Mouse (Mus musculus) embryonic facial prominence, embryonic 15.5 days (tissue): ENCODE results near the gene Ptprr. TPM values are rescaled to one million over a fixed set of nuclear protein-coding genes. Genes with fewer than 3 reads are reported as not detected.
A peak's percentile ranks its signal among the peaks of the same experiment; 100 is the strongest.

Experiments used
- ATAC-seq: fragments of 200-750 bp; cut with Nextera tagmentation; 2 replicates; pipeline ENCODE4 v1.8.0; 2017; ENCODE audit warnings: low read depth, moderate TSS enrichment; ENCODE audit not compliant: insufficient number of reproducible peaks, low FRiP score, low TSS enrichment
- H3K27ac ChIP-seq: fragments of 300-500 bp; sonication (generic); replicated peaks from 2 replicates; pipeline ENCODE4 v1.5.1; 2015; ENCODE audit warnings: mild to moderate bottlenecking, inconsistent platforms
- H3K27me3 ChIP-seq: fragments of 300-500 bp; sonication (generic); 2 replicates; pipeline ENCODE4 v1.6.1; 2015; ENCODE audit warnings: inconsistent platforms
- H3K36me3 ChIP-seq: fragments of 300-500 bp; sonication (generic); 2 replicates; pipeline ENCODE4 v1.6.1; 2015; ENCODE audit warnings: mild to moderate bottlenecking, inconsistent platforms
- H3K4me1 ChIP-seq: fragments of 300-500 bp; sonication (generic); 2 replicates; pipeline ENCODE4 v1.6.1; 2015; ENCODE audit warnings: inconsistent platforms
- H3K4me2 ChIP-seq: fragments of 300-500 bp; sonication (generic); replicated peaks from 2 replicates; pipeline ENCODE4 v1.6.1; 2015; ENCODE audit warnings: mild to moderate bottlenecking, inconsistent platforms
- H3K4me3 ChIP-seq: fragments of 300-500 bp; sonication (generic); replicated peaks from 2 replicates; pipeline ENCODE4 v1.5.1; 2015; ENCODE audit warnings: mild to moderate bottlenecking, inconsistent platforms
- H3K9ac ChIP-seq: fragments of 300-500 bp; sonication (generic); 2 replicates; pipeline ENCODE4 v1.6.1; 2015; ENCODE audit warnings: inconsistent platforms
- H3K9me3 ChIP-seq: fragments of 300-500 bp; sonication (generic); replicated peaks from 2 replicates; pipeline ENCODE4 v1.6.1; 2016; ENCODE audit warnings: inconsistent platforms
- WGBS: fragments of 180-500 bp; shearing (Covaris S2); methylation state at CpG from one replicate; pipeline ENCODE4 v1.1.7; 2015; 5-methylcytosine and 5-hydroxymethylcytosine counted together
- polyA plus RNA-seq: library from polyadenylated mRNA; unstranded; fragments of >200 nt; fragmentation: Nextera tagmentation; extraction: Ambion mirVana; gene quantifications from 2 replicates; pipeline ENCODE4 v1.2.1, GENCODE M21; 2015

Gene Ptprr
- polyA plus RNA-seq, 1 experiment from 2014 or later: 3.4 TPM

GRCm38 (mm10) chr10:116235299-116235698 lies 217.3 kb downstream of the Ptprr start:
- Histone ChIP-seq H3K27me3 (no peaks in the 10 kb centered on the region), H3K4me1 (no peaks in the 10 kb centered on the region), H3K4me3 (no peak overlapping the region), H3K9ac (no peak overlapping the region), H3K9me3 (no peaks in the 10 kb centered on the region), H3K27ac (no peak overlapping the region), H3K36me3 (no peaks in the 10 kb centered on the region), H3K4me2 (no peak overlapping the region)
- ATAC-seq: no peak
- WGBS: 50% methylated on average over 5 of the region's 5 CpGs

DNA sequence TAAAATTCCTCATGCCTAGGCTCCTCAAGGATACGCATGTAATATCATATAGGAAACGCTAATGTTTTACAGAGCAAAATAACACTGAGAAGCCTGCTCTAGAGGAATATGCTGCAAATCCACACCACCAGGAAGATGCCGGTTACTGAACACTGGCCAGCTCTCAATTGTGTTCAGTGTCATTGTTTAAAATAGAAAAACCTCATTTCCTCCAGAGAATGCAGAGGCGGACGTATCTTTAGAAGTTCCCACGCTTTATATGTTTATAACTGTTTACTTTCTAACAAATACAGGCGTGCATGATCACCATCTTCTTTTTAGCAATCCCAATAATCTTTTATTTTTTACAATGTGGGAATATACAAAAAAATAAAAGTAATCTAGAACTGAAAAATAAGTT lies 224.2 kb downstream of the Ptprr start:
- WGBS: 52% methylated on average over 7 of the region's 7 CpGs
- Histone ChIP-seq H3K27me3 (no peaks in the 10 kb centered on the region), H3K27ac (no peak overlapping the region), H3K4me1 (no peaks in the 10 kb centered on the region), H3K36me3 (no peaks in the 10 kb centered on the region), H3K9me3 (no peaks in the 10 kb centered on the region), H3K9ac (no peak overlapping the region), H3K4me3 (no peak overlapping the region), H3K4me2 (no peak overlapping the region)
- ATAC-seq: no peak

- Histone ChIP-seq H3K9me3 (no peaks in the 10 kb centered on the region), H3K27me3 (no peaks in the 10 kb centered on the region), H3K4me3 (no peak overlapping the region), H3K36me3 (no peaks in the 10 kb centered on the region), H3K4me1 (no peaks in the 10 kb centered on the region), H3K27ac (no peak overlapping the region), H3K9ac (no peak overlapping the region), H3K4me2 (no peak overlapping the region)
- 43% methylated on average over 7 of the region's 7 CpGs for WGBS
- no peak for ATAC-seq
Observed at GRCm38 (mm10) chr10:116243373-116243772, 225.4 kb downstream of the Ptprr start.

DNA sequence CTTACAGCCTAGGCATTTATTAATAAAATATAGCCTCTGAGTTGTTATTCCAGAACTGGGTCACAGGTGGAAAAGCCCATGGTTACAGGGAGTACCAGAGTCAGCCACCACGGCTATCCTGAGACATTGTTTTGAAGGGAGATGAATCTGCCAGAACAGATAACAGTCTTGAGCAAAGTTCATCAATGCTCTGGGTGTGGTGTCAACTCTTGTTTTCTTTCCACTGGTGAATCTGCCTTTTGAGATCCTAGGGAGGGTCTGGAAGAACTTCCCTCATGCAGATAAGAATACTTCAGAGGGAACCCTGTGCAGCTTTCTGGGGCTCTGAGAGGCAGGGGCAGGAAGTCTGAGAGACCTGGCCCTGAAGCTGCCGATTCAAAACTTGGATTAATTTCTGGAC lies 227.6 kb downstream of the Ptprr start:
- H3K27ac ChIP-seq: no peak overlapping the region
- no peaks in the 10 kb centered on the region for H3K9me3 ChIP-seq
- no peak overlapping the region for H3K4me2 ChIP-seq
- H3K4me3 ChIP-seq: no peak overlapping the region
- H3K36me3 ChIP-seq: no peaks in the 10 kb centered on the region
- no peaks in the 10 kb centered on the region for H3K4me1 ChIP-seq
- ATAC-seq: no peak
- H3K9ac ChIP-seq: no peak overlapping the region
- no peaks in the 10 kb centered on the region for H3K27me3 ChIP-seq
- 70% methylated on average over 2 of the region's 2 CpGs for WGBS

DNA sequence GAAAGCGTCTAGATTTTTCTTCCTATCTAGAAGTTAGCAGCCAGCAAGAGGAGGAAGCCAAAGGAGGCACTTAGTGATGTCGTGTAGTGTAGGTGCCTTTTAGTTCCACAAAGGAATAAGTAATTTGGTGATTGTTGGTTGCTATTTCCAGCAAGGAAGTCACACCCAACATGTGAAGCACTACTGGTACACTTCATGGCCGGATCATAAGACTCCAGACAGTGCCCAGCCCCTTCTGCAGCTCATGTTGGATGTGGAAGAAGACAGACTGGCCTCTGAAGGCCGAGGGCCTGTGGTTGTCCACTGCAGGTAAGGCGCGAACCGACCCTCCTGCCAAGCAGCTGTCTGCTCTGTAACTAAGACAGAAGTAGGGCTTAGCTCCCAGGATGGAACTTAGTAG lies 234.7 kb downstream of the Ptprr start:
- ATAC-seq: no peak
- H3K4me3 ChIP-seq: no peak overlapping the region
- no peak overlapping the region for H3K27ac ChIP-seq
- H3K4me2 ChIP-seq: no peak overlapping the region
- no peaks in the 10 kb centered on the region for H3K4me1 ChIP-seq
- no peaks in the 10 kb centered on the region for H3K9me3 ChIP-seq
- no peak overlapping the region for H3K9ac ChIP-seq
- 84% methylated on average over 7 of the region's 7 CpGs for WGBS
- H3K27me3 ChIP-seq: no peaks in the 10 kb centered on the region
- H3K36me3 ChIP-seq: no peaks in the 10 kb centered on the region

DNA sequence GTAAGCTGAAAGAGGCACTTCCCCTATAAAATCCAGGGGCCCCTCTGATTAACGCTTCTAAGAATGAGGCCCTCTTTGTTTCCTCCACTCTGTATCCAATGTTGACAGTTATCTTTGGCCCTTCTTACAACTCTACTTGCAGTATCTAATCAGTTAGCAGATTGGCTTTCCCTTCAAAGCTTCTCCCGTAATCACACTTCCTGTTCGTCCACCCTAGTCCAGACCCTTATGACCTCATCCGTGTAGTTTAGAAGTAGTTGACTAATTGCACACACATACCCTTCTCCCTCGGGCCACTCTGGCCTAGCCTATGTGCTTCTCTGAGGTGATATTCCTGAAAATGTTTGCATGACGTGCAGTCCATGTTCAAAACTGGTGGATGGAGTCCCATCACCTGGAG lies 236.0 kb downstream of the Ptprr start:
- no peak overlapping the region for H3K27ac ChIP-seq
- no peak overlapping the region for H3K4me2 ChIP-seq
- no peak overlapping the region for H3K4me3 ChIP-seq
- no peaks in the 10 kb centered on the region for H3K9me3 ChIP-seq
- no peaks in the 10 kb centered on the region for H3K27me3 ChIP-seq
- WGBS: 61% methylated on average over 6 of the region's 6 CpGs
- no peaks in the 10 kb centered on the region for H3K36me3 ChIP-seq
- no peaks in the 10 kb centered on the region for H3K4me1 ChIP-seq
- no peak for ATAC-seq
- H3K9ac ChIP-seq: no peak overlapping the region

DNA sequence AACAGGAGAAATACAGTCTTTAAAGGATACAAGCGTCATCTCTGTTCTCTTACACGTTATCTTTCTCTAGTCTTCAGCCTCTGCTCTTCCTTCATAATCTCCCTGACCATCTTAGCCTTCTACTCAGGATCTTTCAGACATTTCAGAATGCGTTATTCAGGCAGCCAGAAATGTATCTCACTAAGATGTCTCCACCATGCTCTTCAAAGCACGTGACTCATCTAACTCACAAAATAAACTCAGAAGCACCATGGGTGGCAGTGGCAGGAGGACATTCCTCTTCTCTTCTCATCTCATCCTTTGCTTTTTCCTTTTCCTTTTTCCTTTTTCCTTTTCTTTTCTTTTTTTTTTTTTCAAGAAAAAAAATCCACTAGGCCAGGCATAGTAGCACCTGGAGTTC lies 241.3 kb downstream of the Ptprr start:
- Histone ChIP-seq H3K27me3 (no peaks in the 10 kb centered on the region), H3K27ac (no peak overlapping the region), H3K9ac (no peak overlapping the region), H3K4me2 (no peak overlapping the region), H3K4me3 (no peak overlapping the region), H3K4me1 (peaks cover 5% of the 10 kb centered on the region; the same call in 1 of the 2 replicates), H3K36me3 (no peaks in the 10 kb centered on the region), H3K9me3 (no peaks in the 10 kb centered on the region)
- no peak for ATAC-seq
- WGBS: 77% methylated on average over 4 of the region's 4 CpGs

DNA sequence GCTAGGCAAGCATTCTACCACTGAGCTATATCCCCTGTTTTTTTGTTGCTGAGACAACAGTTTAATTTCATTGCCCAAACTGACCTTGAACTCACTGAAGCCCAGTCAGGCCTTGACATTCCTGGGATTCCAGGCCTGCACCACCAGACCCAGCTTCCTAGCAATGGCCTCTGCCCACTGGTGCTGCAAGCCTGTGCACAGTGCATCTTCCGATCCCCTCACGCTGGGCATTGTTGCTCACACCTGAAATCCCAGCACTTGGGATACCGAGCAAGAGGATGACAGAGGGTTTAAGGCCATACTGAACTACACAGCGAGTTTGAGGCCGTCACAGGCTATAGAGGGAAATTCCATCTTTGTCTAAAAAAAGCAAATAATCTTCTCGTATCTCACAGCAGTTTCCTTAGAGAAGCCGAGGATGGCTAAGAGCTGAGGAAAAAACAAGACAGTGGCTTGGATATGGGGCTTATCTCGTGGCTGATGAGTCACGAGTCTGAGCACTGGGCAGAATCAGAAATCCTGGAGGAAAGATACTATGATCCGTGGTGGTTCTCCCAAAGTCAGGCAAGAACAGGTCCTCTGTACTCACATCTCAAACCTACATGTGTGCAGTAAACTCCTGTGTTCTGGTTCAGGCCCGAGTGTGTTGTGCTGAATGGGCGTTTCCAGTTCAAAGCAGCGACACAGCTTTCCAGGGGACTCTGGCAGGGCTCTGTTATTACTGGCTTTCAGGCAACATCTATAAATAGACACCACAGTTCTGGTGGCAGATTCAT lies 242.8 kb downstream of the Ptprr start:
- no peaks in the 10 kb centered on the region for H3K27me3 ChIP-seq
- 0 out of 2 replicates have a peak overlapping the region, but pooled peaks have one; percentile 22 for H3K27ac ChIP-seq

GRCm38 (mm10) chr10:116261559-116261958 lies 243.5 kb downstream of the Ptprr start:
- H3K36me3 ChIP-seq: no peaks in the 10 kb centered on the region
- no peak for ATAC-seq
- peak overlapping the region; percentile 51; the same call in 1 of the 2 replicates for H3K27ac ChIP-seq
- H3K4me3 ChIP-seq: no peak overlapping the region
- H3K9me3 ChIP-seq: no peaks in the 10 kb centered on the region
- H3K9ac ChIP-seq: no peak overlapping the region
- H3K4me1 ChIP-seq: peaks cover 5% of the 10 kb centered on the region; the same call in 1 of the 2 replicates
- H3K27me3 ChIP-seq: no peaks in the 10 kb centered on the region
- 50% methylated on average over 5 of the region's 5 CpGs for WGBS
- no peak overlapping the region for H3K4me2 ChIP-seq

More for the DNA sequence above, 242.8 kb downstream of the Ptprr start:
- H3K4me1 ChIP-seq: peaks cover 5% of the 10 kb centered on the region; the same call in 1 of the 2 replicates
- WGBS: 58% methylated on average over 13 of the region's 13 CpGs
- H3K9ac ChIP-seq: no peak overlapping the region
- no peaks in the 10 kb centered on the region for H3K9me3 ChIP-seq
- H3K36me3 ChIP-seq: no peaks in the 10 kb centered on the region
- ATAC-seq: 0 out of 2 replicates have a peak, but pooled peaks have one; percentile 43
- no peak overlapping the region for H3K4me2 ChIP-seq
- H3K4me3 ChIP-seq: no peak overlapping the region

DNA sequence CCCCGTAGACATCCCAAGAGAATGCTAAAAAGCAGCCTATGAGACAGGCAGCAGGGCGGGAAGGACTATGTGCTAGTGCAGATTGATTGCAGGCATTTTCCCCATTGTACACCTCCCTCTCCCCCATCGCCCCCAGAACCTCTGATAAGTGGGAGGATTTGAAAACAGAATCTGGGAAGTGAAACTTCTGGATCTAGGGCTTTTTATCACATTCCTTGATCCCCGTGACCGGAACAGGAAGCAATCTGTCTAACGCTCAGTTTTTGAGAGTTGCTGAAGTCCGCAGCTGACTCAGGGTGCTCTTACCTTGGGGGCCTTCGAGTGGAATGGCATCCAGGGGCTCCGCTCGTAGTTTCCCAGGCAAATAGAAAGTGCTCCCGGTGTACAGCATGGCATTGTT lies 246.5 kb downstream of the Ptprr start:
- WGBS: 75% methylated on average over 11 of the region's 11 CpGs

GRCm38 (mm10) chr10:116266561-116267433 lies 248.8 kb downstream of the Ptprr start:
- Histone ChIP-seq H3K9me3 (no peaks in the 10 kb centered on the region), H3K4me2 (no peak overlapping the region), H3K4me3 (no peak overlapping the region), H3K4me1 (0 out of 2 replicates have a peak, but pooled peaks cover under 1% of the 10 kb centered on the region), H3K27me3 (no peaks in the 10 kb centered on the region), H3K9ac (no peak overlapping the region), H3K27ac (no peak overlapping the region), H3K36me3 (no peaks in the 10 kb centered on the region)
- no peak for ATAC-seq
- 71% methylated on average over 15 of the region's 15 CpGs for WGBS

More for the DNA sequence above, 246.5 kb downstream of the Ptprr start:
- H3K27ac ChIP-seq: no peak overlapping the region
- no peaks in the 10 kb centered on the region for H3K9me3 ChIP-seq
- no peaks in the 10 kb centered on the region for H3K36me3 ChIP-seq
- peaks cover 5% of the 10 kb centered on the region; the same call in 1 of the 2 replicates for H3K4me1 ChIP-seq
- no peak overlapping the region for H3K4me3 ChIP-seq
- H3K27me3 ChIP-seq: no peaks in the 10 kb centered on the region
- no peak for ATAC-seq
- H3K4me2 ChIP-seq: no peak overlapping the region
- no peak overlapping the region for H3K9ac ChIP-seq
